Mouse (Mus musculus): ENCODE measurements around the gene Spg7. TPM values are rescaled to one million over a fixed set of nuclear protein-coding genes. Genes with fewer than 3 reads are reported as not detected.

Gene Spg7
- polyA plus RNA-seq (2012; rRNA removed) = 184 and 201 TPM in 2 replicates

GRCm38 (mm10) chr8:123062721-123063120, at the start of gene Spg7:
Spg7 (plus strand) TSS chr8:123062942.

GRCm38 (mm10) chr8:123042158-123042973, 20.4 kb upstream of the Spg7 start, which contains the start of gene Ankrd11:
Ankrd11 (minus strand) TSS chr8:123042277.

GRCm38 (mm10) chr8:123101735-123102685, 39.3 kb downstream of the Spg7 start, which contains the start of gene Rpl13:
Rpl13 (plus strand) TSS chr8:123102350.

DNA sequence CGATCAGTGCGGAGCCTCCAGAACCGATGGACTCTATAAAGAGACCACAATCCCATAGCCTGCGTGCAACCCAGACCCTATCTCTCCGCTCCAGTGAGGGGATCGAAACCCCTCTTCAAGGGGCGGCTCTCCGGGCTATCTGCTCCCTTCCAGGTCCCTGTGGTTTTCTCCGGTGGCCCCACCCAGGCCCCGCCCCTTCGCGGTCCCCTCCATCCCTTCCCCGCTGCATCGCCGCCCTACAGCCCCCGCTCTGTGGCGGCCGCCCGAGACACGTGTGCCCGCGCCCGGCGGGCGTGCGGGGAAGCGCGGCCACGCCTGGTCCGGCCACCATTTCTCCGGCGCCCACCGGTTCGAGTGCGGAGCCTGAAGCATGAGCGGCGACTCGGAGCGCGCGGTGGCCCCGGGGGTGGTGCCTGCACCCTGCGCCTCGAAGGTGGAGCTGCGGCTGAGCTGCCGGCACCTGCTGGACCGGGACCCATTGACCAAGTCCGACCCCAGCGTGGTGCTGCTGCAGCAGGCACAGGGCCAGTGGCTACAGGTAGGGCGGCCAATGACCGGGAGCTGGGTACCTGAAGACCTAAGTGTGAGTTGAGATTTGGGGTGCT, 54.5 kb downstream of the Spg7 start, which contains the start of gene Cpne7:
Gene Cpne7 (plus strand): TSS at position 248 of the 605 bp plus-strand sequence.

Other genes with a start within 250 kb of the Spg7 start
- 0.03 TPM in 1 of 2 replicates, not detected in the other for gene Cdh15, start 215.0 kb upstream of the Spg7 start, polyA plus RNA-seq (2012; rRNA removed)
- gene Ankrd11, start 20.7 kb upstream of the Spg7 start, polyA plus RNA-seq (2012; rRNA removed) = 88.0 and 120 TPM in 2 replicates
- gene Rpl13, start 39.4 kb downstream of the Spg7 start, polyA plus RNA-seq (2012; rRNA removed) = 3,653 and 3,715 TPM in 2 replicates
- gene Cpne7, start 54.4 kb downstream of the Spg7 start, polyA plus RNA-seq (2012; rRNA removed) = 0.56 and 0.69 TPM in 2 replicates
- 0.56 and 1.5 TPM in 2 replicates for gene Sult5a1, start 95.4 kb downstream of the Spg7 start, polyA plus RNA-seq (2012; rRNA removed)
- gene Dpep1, start 123.3 kb downstream of the Spg7 start, polyA plus RNA-seq (2012; rRNA removed) = 437 and 476 TPM in 2 replicates
- gene Chmp1a, start 149.8 kb downstream of the Spg7 start, polyA plus RNA-seq (2012; rRNA removed) = 195 and 216 TPM in 2 replicates
- gene Spata33, start 149.9 kb downstream of the Spg7 start, polyA plus RNA-seq (2012; rRNA removed) = 0.26 and 0.49 TPM in 2 replicates
- 48.9 and 49.5 TPM in 2 replicates for gene Cdk10, start 161.9 kb downstream of the Spg7 start, polyA plus RNA-seq (2012; rRNA removed)
- gene Spata2l, start 173.3 kb downstream of the Spg7 start, polyA plus RNA-seq (2012; rRNA removed) = 19.5 and 20.9 TPM in 2 replicates
- 39.4 and 42.7 TPM in 2 replicates for gene Zfp276, start 191.3 kb downstream of the Spg7 start, polyA plus RNA-seq (2012; rRNA removed)
- gene Vps9d1, start 191.4 kb downstream of the Spg7 start, polyA plus RNA-seq (2012; rRNA removed) = 91.9 and 134 TPM in 2 replicates

Data from colon, adult 2 months (tissue).